Mouse (Mus musculus) heart, embryonic 12.5 days (tissue): ENCODE measurements at regions not wholly inside any gene's neighbourhood (a gene's known extent, or its start where the extent isn't known, plus 50 kb on each side); places are given as distances from the start of the nearest gene placed in this dataset.
A peak's percentile ranks its signal among the peaks of the same experiment; 100 is the strongest.

Experiments
- ATAC-seq: fragments of 200-750 bp; cut with Nextera tagmentation; 2 replicates; pipeline ENCODE4 v1.8.0; 2017; ENCODE audit warnings: moderate TSS enrichment, moderate library complexity; ENCODE audit not compliant: insufficient number of reproducible peaks, low FRiP score
- H3K27ac ChIP-seq: fragments of 300-500 bp; sonication (generic); 2 replicates; pipeline ENCODE4 v1.5.1; 2016; ENCODE audit warnings: mild to moderate bottlenecking, moderate library complexity; ENCODE audit not compliant: poor library complexity, severe bottlenecking
- H3K27me3 ChIP-seq: fragments of 300-500 bp; sonication (generic); replicated peaks from 2 replicates; pipeline ENCODE4 v1.6.1; 2016; ENCODE audit warnings: mild to moderate bottlenecking, moderate library complexity
- H3K36me3 ChIP-seq: fragments of 300-500 bp; sonication (generic); 2 replicates; pipeline ENCODE4 v1.6.1; 2016; ENCODE audit warnings: mild to moderate bottlenecking, moderate library complexity
- H3K4me1 ChIP-seq: fragments of 300-500 bp; sonication (generic); replicated peaks from 2 replicates; pipeline ENCODE4 v1.6.1; 2016; ENCODE audit warnings: mild to moderate bottlenecking
- H3K4me2 ChIP-seq: fragments of 300-500 bp; sonication (generic); 2 replicates; pipeline ENCODE4 v1.6.1; 2016; ENCODE audit warnings: mild to moderate bottlenecking, moderate library complexity
- H3K4me3 ChIP-seq: fragments of 300-500 bp; sonication (generic); 2 replicates; pipeline ENCODE4 v1.5.1; 2016; ENCODE audit warnings: mild to moderate bottlenecking
- H3K9ac ChIP-seq: fragments of 300-500 bp; sonication (generic); 2 replicates; pipeline ENCODE4 v1.6.1; 2016; ENCODE audit warnings: mild to moderate bottlenecking, moderate library complexity
- H3K9me3 ChIP-seq: fragments of 300-500 bp; sonication (generic); replicated peaks from 2 replicates; pipeline ENCODE4 v1.6.1; 2016; ENCODE audit warnings: mild to moderate bottlenecking, moderate library complexity
- WGBS: fragments of 180-500 bp; shearing (Covaris S2); methylation state at CpG from one replicate; pipeline ENCODE4 v1.1.7; 2016; 5-methylcytosine and 5-hydroxymethylcytosine counted together

- H3K9ac ChIP-seq, result no peak overlapping the region
- H3K4me2 ChIP-seq, result no peak overlapping the region
- no peak overlapping the region for H3K27ac ChIP-seq
- no peaks in the 10 kb centered on the region for H3K27me3 ChIP-seq
- H3K4me3 ChIP-seq, result no peak overlapping the region
- 0 out of 2 replicates have a peak, but pooled peaks cover 3% of the 10 kb centered on the region for H3K9me3 ChIP-seq
- no peaks in the 10 kb centered on the region for H3K4me1 ChIP-seq
- WGBS, result 79% methylated on average over 6 of the region's 6 CpGs
- H3K36me3 ChIP-seq, result no peaks in the 10 kb centered on the region
- ATAC-seq, result no peak
Observed at GRCm38 (mm10) chr2:178821552-178821951, 391.2 kb downstream of the Cdh26 start.

DNA sequence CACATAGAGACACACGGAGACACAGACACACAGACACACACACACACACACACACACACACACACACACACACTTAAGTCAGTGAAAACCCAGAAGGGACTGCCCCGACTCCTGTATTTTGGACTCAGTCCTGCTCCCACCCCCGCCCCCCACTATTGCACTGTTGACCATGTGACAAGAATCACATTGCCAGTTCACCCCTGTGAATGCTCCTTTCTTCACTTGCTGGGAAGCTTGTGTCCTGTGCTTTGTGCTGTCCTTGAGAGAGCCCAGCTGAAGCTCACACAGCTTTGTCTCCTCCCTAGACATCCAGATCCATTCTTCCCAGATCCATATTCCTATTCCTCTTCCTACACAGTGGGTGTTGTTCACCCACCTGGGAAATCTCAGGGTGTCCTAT lies 400.0 kb downstream of the Cdh26 start:
- no peak overlapping the region for H3K4me3 ChIP-seq
- H3K9me3 ChIP-seq, result 0 out of 2 replicates have a peak, but pooled peaks cover under 1% of the 10 kb centered on the region
- H3K4me1 ChIP-seq, result peaks cover 18% of the 10 kb centered on the region
- H3K36me3 ChIP-seq, result no peaks in the 10 kb centered on the region
- no peak overlapping the region for H3K4me2 ChIP-seq
- no peak for ATAC-seq
- H3K27me3 ChIP-seq, result no peaks in the 10 kb centered on the region
- WGBS, result 66% methylated on average over 3 of the region's 3 CpGs
- no peak overlapping the region for H3K27ac ChIP-seq
- H3K9ac ChIP-seq, result no peak overlapping the region

DNA sequence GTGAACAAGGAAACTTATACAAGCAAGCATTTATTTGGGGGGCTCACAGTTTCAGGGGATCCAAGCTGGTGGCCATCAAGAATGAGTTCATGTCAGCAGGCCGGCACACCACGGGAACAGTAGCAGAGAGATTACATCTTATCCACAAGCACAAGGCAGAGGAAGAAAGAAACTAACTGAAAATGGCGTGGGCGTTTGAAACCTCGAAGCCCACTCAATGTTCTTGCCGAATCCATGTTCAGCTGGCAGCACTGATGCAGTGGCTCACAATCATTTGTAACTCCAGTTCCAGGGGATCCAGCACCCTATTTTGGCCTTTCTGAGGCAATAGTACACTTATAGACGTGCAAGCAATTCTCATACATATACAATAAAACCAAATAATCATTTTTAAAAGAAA lies 404.7 kb downstream of the Cdh26 start:
- Histone ChIP-seq H3K4me3 (no peak overlapping the region), H3K4me1 (peaks cover 28% of the 10 kb centered on the region), H3K9ac (no peak overlapping the region), H3K27ac (no peak overlapping the region), H3K4me2 (no peak overlapping the region), H3K36me3 (no peaks in the 10 kb centered on the region), H3K9me3 (no peaks in the 10 kb centered on the region), H3K27me3 (no peaks in the 10 kb centered on the region)
- ATAC-seq, result no peak
- WGBS, result 80% methylated on average over 7 of the region's 7 CpGs

GRCm38 (mm10) chr2:178838571-178838970 lies 408.2 kb downstream of the Cdh26 start:
- WGBS, result 32% methylated on average over 6 of the region's 6 CpGs
- Histone ChIP-seq H3K27ac (no peak overlapping the region), H3K9me3 (no peaks in the 10 kb centered on the region), H3K27me3 (no peaks in the 10 kb centered on the region), H3K36me3 (no peaks in the 10 kb centered on the region), H3K9ac (no peak overlapping the region), H3K4me3 (no peak overlapping the region), H3K4me2 (no peak overlapping the region), H3K4me1 (peaks cover 37% of the 10 kb centered on the region)
- no peak for ATAC-seq

- peak overlapping the region; percentile 26; the same call in 1 of the 2 replicates for H3K27ac ChIP-seq
- no peaks in the 10 kb centered on the region for H3K27me3 ChIP-seq
- WGBS, result 17% methylated on average over 2 of the region's 2 CpGs
- H3K4me1 ChIP-seq, result peaks cover 31% of the 10 kb centered on the region
- no peak overlapping the region for H3K4me3 ChIP-seq
- no peak overlapping the region for H3K4me2 ChIP-seq
- peak; percentile 67 for ATAC-seq
- no peaks in the 10 kb centered on the region for H3K36me3 ChIP-seq
- H3K9me3 ChIP-seq, result no peaks in the 10 kb centered on the region
- no peak overlapping the region for H3K9ac ChIP-seq
Observed at GRCm38 (mm10) chr2:178840975-178841374, 410.6 kb downstream of the Cdh26 start.

- peaks cover 40% of the 10 kb centered on the region for H3K4me1 ChIP-seq
- no peak overlapping the region for H3K4me2 ChIP-seq
- WGBS, result 81% methylated on average over 12 of the region's 12 CpGs
- H3K36me3 ChIP-seq, result no peaks in the 10 kb centered on the region
- H3K9ac ChIP-seq, result no peak overlapping the region
- H3K4me3 ChIP-seq, result no peak overlapping the region
- ATAC-seq, result no peak
- H3K27me3 ChIP-seq, result no peaks in the 10 kb centered on the region
- H3K9me3 ChIP-seq, result no peaks in the 10 kb centered on the region
- no peak overlapping the region for H3K27ac ChIP-seq
Observed at GRCm38 (mm10) chr2:178842595-178842994, 412.3 kb downstream of the Cdh26 start.

DNA sequence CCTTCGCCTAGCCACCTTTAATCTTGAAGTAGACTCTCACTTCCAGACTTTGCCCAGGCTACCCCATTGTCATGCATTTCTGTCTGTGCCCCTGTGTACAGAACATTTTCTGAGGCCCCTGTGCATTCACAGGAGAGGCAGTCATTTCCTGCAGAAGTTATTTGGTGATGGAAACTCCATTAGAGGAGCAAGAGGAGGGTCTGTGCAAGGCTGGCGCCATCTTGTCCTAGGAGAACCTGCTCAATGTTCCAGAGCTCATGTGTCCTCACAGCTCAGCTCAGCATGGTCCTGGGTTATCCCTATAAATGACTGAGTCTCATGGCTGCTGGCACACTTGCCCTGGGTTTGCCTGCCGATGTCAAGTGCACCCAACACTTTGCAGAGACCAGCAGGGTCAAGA lies 413.1 kb downstream of the Cdh26 start:
- 78% methylated on average over 3 of the region's 3 CpGs for WGBS

GRCm38 (mm10) chr2:178844561-178844960 lies 414.2 kb downstream of the Cdh26 start:
- Histone ChIP-seq H3K9ac (no peak overlapping the region), H3K4me3 (no peak overlapping the region), H3K9me3 (no peaks in the 10 kb centered on the region), H3K27me3 (no peaks in the 10 kb centered on the region), H3K4me1 (peaks cover 28% of the 10 kb centered on the region), H3K36me3 (no peaks in the 10 kb centered on the region), H3K27ac (no peak overlapping the region), H3K4me2 (no peak overlapping the region)
- ATAC-seq, result no peak
- 86% methylated on average over 4 of the region's 4 CpGs for WGBS

More for the DNA sequence above, 413.1 kb downstream of the Cdh26 start:
- no peak for ATAC-seq
- H3K4me1 ChIP-seq, result peaks cover 37% of the 10 kb centered on the region
- no peaks in the 10 kb centered on the region for H3K36me3 ChIP-seq
- no peaks in the 10 kb centered on the region for H3K9me3 ChIP-seq
- H3K4me3 ChIP-seq, result no peak overlapping the region
- H3K27ac ChIP-seq, result no peak overlapping the region
- no peak overlapping the region for H3K9ac ChIP-seq
- no peaks in the 10 kb centered on the region for H3K27me3 ChIP-seq
- no peak overlapping the region for H3K4me2 ChIP-seq

DNA sequence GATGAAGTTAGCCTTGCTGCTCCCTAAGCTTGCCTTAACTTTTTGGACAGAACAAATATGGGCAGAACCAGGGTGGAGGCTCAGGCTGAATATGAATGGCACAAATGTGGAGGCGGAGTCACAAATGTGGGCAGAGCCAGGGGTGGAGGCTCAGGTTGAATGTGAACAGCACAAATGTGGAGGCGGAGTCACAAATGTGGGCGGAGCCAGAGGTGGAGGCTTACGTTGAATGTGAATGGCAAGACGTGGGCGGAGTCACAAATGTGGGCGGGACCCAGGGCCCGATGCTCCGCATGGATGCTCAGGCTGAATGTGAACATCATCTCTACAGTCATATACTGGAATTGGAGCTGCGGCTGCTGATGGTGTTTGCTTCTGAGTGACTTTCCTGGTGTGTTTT lies 420.0 kb downstream of the Cdh26 start:
- 84% methylated on average over 10 of the region's 10 CpGs for WGBS
- Histone ChIP-seq H3K4me1 (peaks cover 9% of the 10 kb centered on the region; the same call in 1 of the 2 replicates), H3K36me3 (no peaks in the 10 kb centered on the region), H3K27me3 (no peaks in the 10 kb centered on the region), H3K9me3 (no peaks in the 10 kb centered on the region), H3K9ac (no peak overlapping the region), H3K27ac (no peak overlapping the region), H3K4me2 (no peak overlapping the region), H3K4me3 (no peak overlapping the region)
- ATAC-seq, result no peak

- 86% methylated on average over 11 of the region's 11 CpGs for WGBS
- Histone ChIP-seq H3K27me3 (no peaks in the 10 kb centered on the region), H3K9ac (no peak overlapping the region), H3K9me3 (no peaks in the 10 kb centered on the region), H3K4me2 (no peak overlapping the region), H3K4me3 (no peak overlapping the region), H3K4me1 (peaks cover 9% of the 10 kb centered on the region; the same call in 1 of the 2 replicates), H3K27ac (no peak overlapping the region), H3K36me3 (no peaks in the 10 kb centered on the region)
- no peak for ATAC-seq
Observed at GRCm38 (mm10) chr2:178850769-178851168, 420.4 kb downstream of the Cdh26 start.

- Histone ChIP-seq H3K4me2 (no peak overlapping the region), H3K4me1 (no peaks in the 10 kb centered on the region), H3K4me3 (no peak overlapping the region), H3K9me3 (no peaks in the 10 kb centered on the region), H3K27ac (no peak overlapping the region), H3K36me3 (no peaks in the 10 kb centered on the region), H3K9ac (no peak overlapping the region), H3K27me3 (no peaks in the 10 kb centered on the region)
- WGBS, result 81% methylated on average over 1 of the region's 1 CpGs
- ATAC-seq, result no peak
Observed at GRCm38 (mm10) chr2:178854012-178854411, 423.7 kb downstream of the Cdh26 start.

GRCm38 (mm10) chr2:178854760-178855159 lies 424.4 kb downstream of the Cdh26 start:
- H3K4me2 ChIP-seq, result no peak overlapping the region
- 40% methylated on average over 2 of the region's 2 CpGs for WGBS
- H3K27ac ChIP-seq, result no peak overlapping the region

More at GRCm38 (mm10) chr2:178854760-178855159, 424.4 kb downstream of the Cdh26 start:
- Histone ChIP-seq H3K9ac (no peak overlapping the region), H3K4me3 (no peak overlapping the region), H3K4me1 (no peaks in the 10 kb centered on the region), H3K9me3 (no peaks in the 10 kb centered on the region), H3K27me3 (no peaks in the 10 kb centered on the region), H3K36me3 (no peaks in the 10 kb centered on the region)
- no peak for ATAC-seq
